ENCODE assay signal across 25 mouse cellular contexts in the genomic region with DNA sequence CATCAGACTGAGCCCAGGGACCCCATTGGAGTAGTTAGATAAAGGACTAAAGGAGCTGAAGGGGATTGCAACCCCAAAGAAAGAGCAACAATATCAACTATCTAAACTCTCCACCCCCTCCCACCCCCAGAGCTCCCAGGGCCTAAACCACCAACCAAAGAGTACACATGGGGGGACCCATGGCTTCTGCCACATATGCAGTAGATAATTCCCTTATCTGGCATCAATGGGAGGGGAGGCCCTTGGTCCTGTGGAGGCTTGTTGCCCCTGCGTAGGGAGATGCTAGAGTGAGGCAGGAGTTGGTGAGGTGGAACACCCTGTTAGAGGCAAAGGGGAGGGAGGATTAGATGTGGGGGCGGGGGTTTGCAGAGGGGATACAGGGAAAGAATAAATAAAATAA.
"Had no signal": no experiment of that assay in that cellular context is flagged by ENCODE, and none has a peak within 500 bp of the region (broad histone marks: within the 10 kb centered on the region; RNA-seq: fewer than 3 reads in every experiment).

No protein-coding gene starts in this region.

- H3K4me1 ChIP-seq: hindbrain, embryonic 10.5 days; kidney, embryonic 15.5 days; limb, embryonic 13.5 days; limb, embryonic 15.5 days; liver, embryonic 15.5 days had no signal

- H3K4me3 ChIP-seq: heart, embryonic 10.5 days; heart, embryonic 12.5 days; hindbrain, embryonic 10.5 days; hindbrain, embryonic 12.5 days; kidney, embryonic 15.5 days; limb, embryonic 13.5 days; limb, embryonic 15.5 days; liver, embryonic 15.5 days had no signal

- H3K4me2 ChIP-seq: heart, embryonic 12.5 days; hindbrain, embryonic 12.5 days; hindbrain, embryonic 14.5 days; kidney, embryonic 15.5 days; limb, embryonic 13.5 days; limb, embryonic 15.5 days; liver, embryonic 15.5 days had no signal

- DNase-seq: gastrocnemius, postnatal 10 days; gastrocnemius, postnatal 25 days; heart, adult 18-20 months; heart, postnatal 10 days; heart, postnatal 4 days; kidney, adult 11 months; kidney, adult 2 months; kidney, adult 9 months; kidney, postnatal 14 days; kidney, postnatal 36 days; layer of hippocampus, adult 9-11 months; layer of hippocampus, postnatal 36 days; left cerebral cortex, postnatal 4 days had no signal

- H3K27ac ChIP-seq: heart, embryonic 10.5 days; hindbrain, embryonic 10.5 days; hindbrain, embryonic 12.5 days; hindbrain, embryonic 14.5 days; kidney, embryonic 15.5 days; kidney, postnatal 0 days; limb, embryonic 13.5 days; limb, embryonic 15.5 days; liver, embryonic 15.5 days had no signal

- H3K9ac ChIP-seq: heart, embryonic 12.5 days; hindbrain, embryonic 12.5 days; hindbrain, embryonic 14.5 days; kidney, embryonic 15.5 days; limb, embryonic 13.5 days; limb, embryonic 15.5 days; liver, embryonic 15.5 days had no signal

- ATAC-seq: hindbrain, embryonic 16.5 days; intestine, embryonic 16.5 days had no signal

- H3K27me3 ChIP-seq: heart, embryonic 12.5 days; hindbrain, embryonic 12.5 days; kidney, embryonic 15.5 days; limb, embryonic 13.5 days; limb, embryonic 15.5 days; liver, embryonic 15.5 days had no signal

- H3K36me3 ChIP-seq: heart, embryonic 10.5 days; heart, embryonic 12.5 days; hindbrain, embryonic 10.5 days; hindbrain, embryonic 12.5 days; kidney, embryonic 15.5 days; limb, embryonic 13.5 days; limb, embryonic 15.5 days; liver, embryonic 15.5 days had no signal

- H3K9me3 ChIP-seq: heart, embryonic 10.5 days; heart, embryonic 12.5 days; hindbrain, embryonic 10.5 days; hindbrain, embryonic 12.5 days; kidney, embryonic 15.5 days; limb, embryonic 13.5 days; limb, embryonic 15.5 days; liver, embryonic 15.5 days had no signal
